Mouse (Mus musculus) right cerebral cortex, postnatal 4 days (tissue): ENCODE results near the gene Kcnk4.

Experiments used
- DNase-seq: peaks from one replicate; pipeline ENCODE4 v3.0.0-alpha.2; 2022

Kcnk4 gene

DNA sequence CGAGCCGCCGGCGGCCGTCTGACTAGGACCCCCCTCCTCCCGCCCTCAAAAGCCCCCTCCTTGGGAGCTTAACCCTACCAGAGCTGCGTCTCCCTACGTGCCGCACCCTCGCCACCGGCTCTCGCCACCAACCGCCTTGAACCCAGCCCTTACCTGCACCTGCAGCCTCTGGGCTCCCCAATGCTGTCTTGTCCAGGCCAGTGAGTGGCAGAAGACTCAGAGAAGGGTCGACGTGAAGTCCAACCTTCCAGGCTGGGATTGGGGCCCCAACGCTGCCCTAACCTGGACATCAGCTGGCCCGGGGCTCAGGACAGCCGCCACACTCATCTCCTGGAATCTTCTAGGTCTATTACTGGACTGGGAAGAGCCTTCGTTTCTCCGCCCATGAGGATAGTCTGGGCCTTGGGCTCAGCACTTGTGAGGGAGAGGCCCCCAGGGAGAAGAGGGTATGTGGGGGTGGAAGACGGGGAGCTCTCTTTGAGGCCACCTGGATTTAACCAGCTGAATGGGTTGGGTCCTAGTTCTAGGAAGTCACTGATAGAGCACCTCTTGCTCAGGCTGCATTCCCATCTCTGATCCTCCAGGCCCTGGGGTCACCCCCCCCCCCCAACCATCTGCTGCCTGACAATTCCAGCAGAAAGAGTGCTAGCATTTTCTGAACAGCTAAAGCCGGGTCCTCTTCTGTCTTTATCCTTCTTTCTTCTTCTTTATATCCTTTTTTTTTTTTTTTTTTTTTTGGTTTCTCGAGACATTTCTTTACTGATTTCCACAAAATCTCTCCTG, at the start of gene Kcnk4:
Kcnk4 (minus strand) TSS at position 321 of the 783 bp plus-strand sequence.
- DNase-seq = no peak

GRCm38 (mm10) chr19:6983621-6984020, 49.3 kb upstream of the Kcnk4 start:
- DNase-seq = no peak

GRCm38 (mm10) chr19:6981465-6981864, 47.1 kb upstream of the Kcnk4 start:
- DNase-seq = no peak

DNA sequence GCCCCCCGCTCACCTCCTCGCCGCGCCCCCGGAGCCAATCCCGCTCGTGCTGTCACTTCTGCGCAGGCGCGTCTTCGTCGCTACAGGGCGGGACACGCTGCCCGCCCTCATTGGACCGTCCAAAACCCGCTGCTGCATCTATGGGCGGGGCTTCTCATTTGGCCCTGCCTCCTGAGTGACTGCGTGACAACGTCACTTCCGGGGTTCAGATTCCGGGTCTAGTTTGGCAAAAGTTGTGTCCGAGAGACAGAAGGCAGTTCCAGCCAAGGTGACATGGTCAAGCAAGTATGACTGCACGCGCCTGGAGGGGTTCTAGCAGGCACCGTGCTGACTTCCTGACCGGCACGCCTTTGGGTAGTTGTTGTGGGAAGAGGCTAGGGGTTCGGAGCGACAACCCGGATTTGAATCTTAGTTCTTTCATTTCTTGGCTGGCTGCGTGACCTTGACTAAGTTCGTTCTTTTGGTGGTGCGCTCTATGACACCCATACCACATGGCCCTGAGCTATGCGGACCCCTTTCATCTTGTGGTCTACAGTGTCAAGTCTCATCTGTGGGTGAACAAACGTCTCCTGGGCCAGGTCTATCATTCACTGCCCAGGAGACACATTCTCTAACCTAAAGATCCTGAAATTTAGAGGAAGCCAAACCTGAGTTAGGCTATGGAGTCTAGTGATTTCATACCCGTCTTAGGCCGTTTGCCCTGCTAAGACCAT, 46.2 kb upstream of the Kcnk4 start, which contains the start of gene Fkbp2:
Fkbp2 (minus strand) TSS at position 121 of the 713 bp plus-strand sequence.
- DNase-seq = peak; percentile 98

DNA sequence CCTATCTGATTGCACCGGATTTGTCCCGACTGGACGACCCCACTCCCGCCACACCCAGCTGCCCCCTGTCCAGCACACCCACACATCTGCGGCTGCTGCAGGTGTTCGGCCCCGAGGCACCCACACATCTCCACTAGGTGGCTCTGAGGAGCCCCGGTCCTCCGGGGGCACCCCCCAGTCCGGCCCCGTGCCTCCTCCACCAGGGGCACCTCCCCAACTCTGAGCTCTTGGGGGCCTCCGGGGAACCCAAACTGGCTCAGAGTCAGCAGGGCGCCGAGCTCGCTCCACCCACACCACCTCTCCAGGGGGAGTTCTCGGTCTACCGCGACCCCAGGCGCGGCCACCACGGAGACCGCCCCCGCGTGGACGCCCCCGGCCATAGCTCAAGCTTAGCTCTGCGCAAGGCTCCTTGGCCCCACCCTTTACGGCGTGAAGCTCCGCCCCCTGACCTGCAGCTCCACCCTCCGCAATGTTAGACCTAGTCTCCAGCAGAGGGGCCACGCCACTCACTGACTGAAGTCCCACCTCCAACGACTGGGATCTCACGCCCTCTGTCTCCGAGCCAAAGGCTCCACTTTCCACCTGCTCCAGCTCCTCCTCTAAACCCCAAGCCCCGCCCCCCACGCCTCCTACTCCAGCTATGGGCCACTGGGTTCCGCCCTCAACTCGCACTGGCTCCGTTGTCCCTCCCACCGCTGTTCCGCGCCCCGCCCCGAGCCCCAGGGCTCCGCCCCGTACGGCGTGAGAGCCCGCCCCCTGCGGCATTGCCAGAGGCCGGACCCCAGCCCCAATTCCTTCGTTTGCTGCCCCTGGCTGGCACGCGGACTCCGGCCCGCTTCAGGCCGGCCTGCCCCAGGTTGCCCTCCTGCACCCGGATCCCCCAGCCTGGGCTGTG, 45.4 kb upstream of the Kcnk4 start:
- peak; percentile 100 for DNase-seq

GRCm38 (mm10) chr19:6979001-6979479, 44.7 kb upstream of the Kcnk4 start:
- DNase-seq = no peak

DNA sequence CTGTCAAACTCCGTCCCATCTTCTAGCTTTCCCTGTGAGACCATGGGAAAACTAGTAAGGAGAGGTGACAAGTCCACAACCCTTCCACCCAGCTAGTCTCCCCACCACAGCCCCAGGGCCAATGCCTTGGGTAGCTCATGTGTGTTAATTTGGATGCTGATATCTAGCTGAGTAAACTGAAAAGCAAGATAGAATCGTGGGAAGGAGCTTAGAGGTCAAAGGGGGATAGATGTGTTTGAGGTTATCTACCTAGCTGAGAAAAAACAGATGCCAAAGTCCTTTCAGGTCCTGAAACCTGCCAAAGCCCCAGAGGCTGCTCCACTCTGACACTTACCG, 44.3 kb upstream of the Kcnk4 start:
- DNase-seq = no peak

DNA sequence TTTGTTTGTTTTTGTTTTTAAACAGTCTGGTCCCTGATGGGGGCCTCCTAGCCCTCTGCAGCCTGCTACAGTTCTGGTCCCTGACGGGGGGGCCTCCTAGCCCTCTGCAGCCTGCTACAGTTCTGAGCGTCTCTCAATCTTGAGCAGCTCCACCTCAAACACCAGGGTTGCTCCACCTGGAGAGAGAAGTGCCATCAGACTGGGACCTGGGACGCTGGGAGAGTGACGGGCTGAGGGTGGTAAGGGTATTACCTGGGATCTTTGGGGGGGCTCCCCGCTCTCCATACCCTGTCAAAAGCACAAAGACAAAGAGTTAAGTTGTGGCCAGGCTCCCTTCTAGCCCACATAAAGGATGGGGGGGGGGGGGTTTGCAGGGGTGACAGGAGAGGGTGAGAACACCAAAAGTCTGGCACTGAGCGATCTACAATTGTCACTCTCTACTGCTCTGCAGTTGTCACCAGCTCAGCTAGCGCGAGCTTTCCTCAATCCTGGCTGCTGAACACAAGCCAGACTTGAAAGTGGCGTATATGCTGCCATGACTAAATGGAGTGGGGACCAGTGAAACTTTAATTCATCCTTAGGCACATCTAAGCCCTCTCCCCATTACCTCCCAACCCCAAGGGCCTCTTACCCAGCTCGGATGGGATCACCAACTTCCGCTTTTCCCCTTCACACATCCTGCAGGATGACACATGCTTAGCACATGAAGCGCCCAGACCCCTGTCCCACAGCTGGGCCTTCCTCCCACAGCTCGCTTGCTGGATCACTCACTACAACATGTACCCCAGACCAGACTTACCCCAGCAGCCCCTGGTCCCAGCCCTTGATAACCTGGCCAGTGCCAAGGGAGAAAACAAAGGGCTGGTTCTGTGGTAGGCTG, 43.7 kb upstream of the Kcnk4 start:
- no peak for DNase-seq

GRCm38 (mm10) chr19:6975537-6976521, 41.5 kb upstream of the Kcnk4 start, which contains the start of gene Plcb3:
Plcb3 (minus strand) TSS chr19:6976470.
- DNase-seq = peak; percentile 60

GRCm38 (mm10) chr19:6974211-6975205, 40.2 kb upstream of the Kcnk4 start, which contains the start of gene Ppp1r14b:
Ppp1r14b (plus strand) TSS chr19:6974968.
- peak; percentile 80 for DNase-seq

- DNase-seq = no peak
Measured at GRCm38 (mm10) chr19:6973581-6974190, 39.4 kb upstream of the Kcnk4 start.

DNA sequence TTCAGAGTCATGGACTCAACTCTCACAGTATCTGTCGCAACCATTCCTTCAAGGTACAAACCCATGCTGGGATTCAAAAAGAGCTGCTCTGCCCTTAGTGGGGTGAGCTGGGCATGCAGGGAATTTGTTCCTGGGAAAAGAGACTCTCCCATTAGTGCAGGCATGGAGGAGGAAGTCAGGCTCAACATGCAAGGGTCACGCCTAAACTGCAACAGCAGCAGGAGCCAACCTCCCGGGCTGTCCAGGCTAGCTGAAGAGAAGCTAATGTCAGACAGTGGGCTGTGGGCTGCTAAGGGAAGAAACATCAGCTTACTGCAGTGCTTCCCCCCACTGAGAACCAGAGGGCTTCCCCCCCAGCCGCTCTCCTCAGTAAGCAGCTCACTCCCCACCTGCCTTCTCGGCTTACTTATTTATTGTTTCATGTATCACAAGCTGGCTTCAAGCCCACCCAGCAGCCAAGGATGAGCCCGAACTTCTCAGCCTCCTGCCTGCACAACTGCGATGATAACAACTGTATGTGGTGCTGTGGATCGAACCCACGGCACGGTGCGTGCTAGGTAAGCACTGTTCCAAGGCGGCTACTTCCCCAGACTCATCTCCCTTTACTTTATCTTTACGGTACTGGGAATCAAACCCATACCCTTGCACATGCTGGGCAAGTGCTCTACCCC, 38.1 kb upstream of the Kcnk4 start:
- DNase-seq = no peak

DNA sequence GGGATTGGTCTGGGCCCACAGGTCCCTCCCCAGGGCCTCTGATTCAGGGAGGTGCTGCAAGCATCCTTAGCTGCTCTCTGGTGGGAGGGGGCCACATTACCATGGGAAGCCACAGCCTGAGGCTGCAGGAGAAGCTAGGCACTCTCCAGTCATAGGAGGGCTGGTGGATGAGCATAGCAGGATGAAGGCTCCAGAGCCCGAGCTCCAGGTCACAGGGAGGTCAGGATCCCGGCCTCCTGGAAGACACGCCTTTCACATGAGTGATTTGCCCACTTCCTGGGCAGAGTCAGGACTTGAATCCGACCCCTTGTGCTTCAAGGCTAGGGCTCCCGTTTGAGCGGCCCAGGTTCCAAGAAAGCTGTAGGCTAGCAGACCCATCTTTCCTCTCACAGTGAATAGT, 37.3 kb upstream of the Kcnk4 start:
- no peak for DNase-seq

DNA sequence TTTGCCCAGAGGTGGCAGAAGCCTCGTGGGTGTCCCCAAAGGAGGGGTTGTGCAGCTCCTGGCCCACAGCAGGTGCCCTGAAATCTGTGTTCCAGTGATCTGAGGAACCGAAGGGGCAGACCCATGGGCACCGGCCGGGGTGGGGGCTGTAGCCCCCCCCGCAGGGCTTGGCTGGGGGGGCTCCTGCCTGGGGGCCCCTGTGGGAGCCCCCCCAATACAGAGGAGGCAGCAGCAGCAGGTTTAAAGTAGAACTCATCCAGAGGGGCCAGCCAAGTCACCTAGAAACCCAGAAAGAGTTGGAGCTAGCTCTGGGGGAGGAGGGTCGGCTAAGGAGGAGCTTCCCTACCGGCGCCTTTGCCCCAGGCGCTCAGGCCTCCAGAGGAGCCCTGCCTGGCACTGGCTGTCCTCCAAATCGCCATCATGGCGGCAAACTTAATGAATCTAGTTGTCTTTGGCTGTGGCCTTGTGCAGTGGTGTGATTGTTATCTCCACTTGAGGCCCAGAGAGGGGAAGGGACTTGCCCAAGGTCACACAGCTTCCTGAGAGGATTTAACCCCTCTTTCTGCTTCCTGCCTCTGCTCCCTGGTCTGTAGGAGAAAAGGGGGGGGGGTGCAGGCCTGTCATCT, 36.3 kb upstream of the Kcnk4 start:
- no peak for DNase-seq

GRCm38 (mm10) chr19:6969665-6970381, 35.5 kb upstream of the Kcnk4 start:
- peak; percentile 59 for DNase-seq

GRCm38 (mm10) chr19:6969291-6969664, 35.0 kb upstream of the Kcnk4 start:
- no peak for DNase-seq
